Mouse (Mus musculus) adrenal gland, postnatal 36 days (tissue): ENCODE measurements around the gene Oas1g. TPM values are rescaled to one million over a fixed set of nuclear protein-coding genes. Genes with fewer than 3 reads are reported as not detected.
"Not testable (repeated sequence)": the region's sequence is repeated elsewhere in the genome, so short reads cannot be mapped to it uniquely, and the experiment has no call there.

Experiments
- DNase-seq, 2 experiments: peaks; one replicate each; pipeline ENCODE4 v3.0.0; 2021; ENCODE audit warnings: mixed read lengths in 1 of 2
- total RNA-seq, 2 experiments: library from RNA; stranded (reverse); gene quantifications; 2 replicates each; pipeline ENCODE4 v1.2.3; 2021

Gene Oas1g
- total RNA-seq, 2 experiments from 2014 or later, result 0.72 to 1.4 TPM

DNA sequence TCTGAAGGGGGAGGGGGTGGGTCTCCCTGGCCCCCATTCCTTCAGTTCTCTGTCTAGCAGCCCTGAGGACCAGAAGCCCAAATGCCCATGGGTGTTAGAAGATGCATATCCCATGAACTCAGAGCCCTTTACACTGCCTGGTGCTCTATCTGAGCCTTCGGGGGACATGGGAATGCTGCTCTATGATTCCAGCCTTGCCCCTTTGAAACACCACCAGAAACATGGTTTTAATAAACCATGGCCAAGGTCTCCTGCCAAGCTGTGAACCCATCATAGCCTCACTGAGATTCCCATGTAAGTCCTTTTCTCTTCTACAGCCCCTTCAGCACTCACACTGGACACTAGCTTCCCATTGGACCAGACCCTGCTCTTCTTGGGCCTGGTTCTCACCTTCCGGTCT, 2.6 kb upstream of the Oas1g start:
- DNase-seq, result no peak

DNA sequence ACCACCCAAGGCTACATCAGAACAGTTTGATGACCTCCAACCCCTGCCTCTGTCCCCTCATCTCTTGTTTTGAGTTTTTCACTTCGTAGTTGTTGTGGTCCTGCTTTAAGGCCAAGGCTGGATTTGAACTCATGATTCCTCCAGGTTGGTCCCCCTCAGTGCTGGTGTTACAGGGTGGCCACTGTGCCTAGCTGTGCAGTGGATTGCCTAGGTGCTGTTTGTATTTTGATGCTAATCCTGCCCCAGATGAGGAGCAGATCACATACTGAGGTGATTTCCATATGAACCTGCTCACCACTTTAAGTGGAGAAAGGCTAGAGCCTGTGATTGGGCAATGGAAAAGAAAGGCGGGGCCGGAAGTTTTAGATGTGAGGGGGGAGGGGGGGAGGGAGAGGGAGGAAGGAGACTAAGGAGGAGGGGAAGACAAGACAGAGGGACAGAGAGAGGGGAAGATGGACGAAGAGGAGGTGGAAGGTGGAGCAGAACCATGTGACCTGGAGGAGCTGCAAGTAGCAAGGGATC, 942 bp upstream of the Oas1g start:
- DNase-seq, result not testable (repeated sequence)

DNA sequence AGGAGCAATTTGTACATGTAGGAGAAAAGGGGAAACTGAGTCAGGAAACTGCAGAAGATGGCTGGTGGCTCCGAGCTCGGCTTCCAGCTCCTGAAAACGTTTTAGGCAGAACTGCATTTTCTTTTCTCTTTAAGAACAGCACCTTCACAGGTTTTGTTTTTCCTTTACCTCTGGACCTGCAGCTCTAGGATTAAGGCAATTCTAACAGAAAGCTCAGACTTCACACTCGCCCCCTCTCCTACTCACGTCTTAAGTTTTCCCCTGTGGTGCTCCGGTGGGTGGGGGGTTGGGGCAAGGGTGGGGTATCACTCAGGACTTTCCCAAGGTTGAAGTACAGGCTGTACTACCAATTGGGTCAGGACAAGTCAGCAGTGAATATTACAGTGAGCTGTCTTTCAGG, 418 bp upstream of the Oas1g start:
- no peak for DNase-seq

DNA sequence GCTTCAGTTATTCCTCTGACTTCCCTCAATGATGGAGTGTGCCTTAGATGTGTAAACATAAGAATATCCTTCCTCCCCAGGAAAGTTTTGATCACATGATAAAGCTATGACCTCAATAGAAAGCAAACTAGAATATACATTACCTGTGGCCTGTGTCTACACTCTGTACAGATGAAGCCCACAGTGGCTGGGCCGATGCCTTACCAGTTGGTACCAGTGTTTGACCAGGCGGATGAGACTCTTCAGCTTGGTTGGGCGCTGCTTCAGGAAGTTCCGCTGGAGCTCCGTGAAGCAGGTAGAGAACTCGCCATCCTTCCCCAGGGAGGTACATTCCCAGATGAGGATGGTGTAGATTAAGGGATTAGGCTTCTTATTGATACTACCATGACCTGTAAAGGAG, 5.7 kb downstream of the Oas1g start:
- not testable (repeated sequence) for DNase-seq

DNA sequence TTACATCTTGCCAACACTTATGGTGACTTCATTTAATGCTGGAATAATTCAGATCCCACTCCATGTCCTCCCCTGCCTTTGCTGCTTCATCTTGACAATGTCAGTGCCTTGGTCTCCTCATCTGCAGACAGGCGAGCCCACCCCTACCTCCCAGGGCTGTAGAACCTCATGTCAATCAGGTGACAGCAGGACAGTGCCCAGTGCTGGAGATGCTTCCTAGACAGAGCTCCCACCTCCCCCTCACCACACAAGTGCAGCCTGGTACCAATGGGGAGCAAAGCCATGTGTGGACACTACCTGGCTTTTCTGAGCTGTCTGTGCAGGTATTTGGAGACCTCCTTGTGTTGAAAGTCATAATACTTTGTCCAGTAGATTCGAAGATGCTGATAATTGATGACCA, 8.6 kb downstream of the Oas1g start:
- not testable (repeated sequence) for DNase-seq

DNA sequence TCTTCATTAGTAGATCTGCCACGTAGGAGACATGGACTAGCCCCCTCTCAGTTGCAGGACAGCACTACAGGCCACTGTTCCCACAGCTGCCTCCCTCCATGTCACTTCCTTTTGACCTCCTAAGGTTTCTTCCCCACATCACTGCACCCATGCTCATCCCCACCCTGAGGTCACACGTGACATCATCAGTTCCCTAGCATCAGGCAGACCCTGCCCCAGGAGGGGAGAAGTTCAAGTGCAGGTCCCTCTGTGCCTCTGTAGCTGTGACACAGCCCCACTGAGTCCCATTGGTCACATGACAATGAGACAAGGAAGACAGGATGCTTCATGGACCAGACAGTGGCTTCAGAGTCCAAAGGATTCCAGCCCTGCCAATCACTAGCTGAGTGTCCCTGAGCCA, 10.0 kb downstream of the Oas1g start:
- not testable (repeated sequence) for DNase-seq

DNA sequence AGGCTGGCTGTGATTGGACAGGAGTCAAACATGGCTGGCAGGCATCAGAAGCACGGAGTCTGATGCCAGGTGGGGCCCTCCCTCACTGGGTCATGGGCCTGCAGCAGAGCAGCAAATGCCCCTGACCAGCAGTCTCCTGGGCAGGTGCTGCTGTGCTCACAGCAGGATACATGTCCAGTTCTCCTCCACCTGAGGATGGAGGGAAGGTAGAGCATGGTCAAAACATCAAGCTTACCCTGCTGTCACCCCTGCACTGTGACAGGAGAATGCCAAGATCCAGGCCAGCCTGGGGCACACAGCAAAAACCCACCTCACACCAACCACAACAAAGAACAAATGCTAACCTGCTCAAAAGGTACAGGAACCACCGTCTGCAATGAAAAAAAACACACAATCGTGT, 10.6 kb downstream of the Oas1g start:
- DNase-seq, result not testable (repeated sequence)

DNA sequence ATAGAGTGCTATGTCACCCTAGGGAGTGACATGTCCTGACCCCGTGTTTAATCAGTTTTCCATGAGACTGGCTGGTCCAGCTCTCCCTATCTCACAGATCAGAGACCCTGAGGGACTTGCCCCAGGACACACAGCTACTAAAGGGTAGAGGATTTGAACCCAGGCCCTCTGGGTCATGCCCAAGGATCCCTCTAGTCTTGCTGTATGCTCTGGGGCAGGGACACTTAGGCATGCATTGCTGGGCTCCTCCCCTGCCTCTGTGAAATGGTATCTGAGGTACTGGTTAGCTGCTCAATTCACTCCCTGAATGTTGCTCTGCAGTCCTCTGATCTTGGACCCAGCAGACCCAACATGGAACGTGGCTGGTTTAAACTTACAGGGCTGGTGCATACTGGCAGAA, 15.9 kb downstream of the Oas1g start:
- no peak for DNase-seq

DNA sequence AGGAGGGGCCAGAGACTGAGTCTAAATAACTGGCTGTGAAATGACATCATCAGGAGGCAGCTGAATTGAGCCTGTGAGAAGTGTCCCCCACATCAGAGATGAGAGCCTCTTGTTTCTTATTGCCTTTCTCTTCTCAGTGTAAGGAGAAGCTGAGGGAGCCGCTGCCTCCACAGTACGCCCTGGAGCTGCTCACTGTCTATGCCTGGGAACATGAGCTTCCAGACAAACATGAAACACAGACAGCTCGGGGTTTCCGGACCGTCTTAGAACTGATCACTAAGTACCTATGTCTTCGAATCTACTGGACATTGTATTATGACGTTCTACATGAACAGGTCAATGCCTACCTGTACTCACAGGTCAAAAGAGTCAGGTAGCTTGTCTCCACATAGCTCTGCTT, 16.6 kb downstream of the Oas1g start:
- DNase-seq, result no peak

DNA sequence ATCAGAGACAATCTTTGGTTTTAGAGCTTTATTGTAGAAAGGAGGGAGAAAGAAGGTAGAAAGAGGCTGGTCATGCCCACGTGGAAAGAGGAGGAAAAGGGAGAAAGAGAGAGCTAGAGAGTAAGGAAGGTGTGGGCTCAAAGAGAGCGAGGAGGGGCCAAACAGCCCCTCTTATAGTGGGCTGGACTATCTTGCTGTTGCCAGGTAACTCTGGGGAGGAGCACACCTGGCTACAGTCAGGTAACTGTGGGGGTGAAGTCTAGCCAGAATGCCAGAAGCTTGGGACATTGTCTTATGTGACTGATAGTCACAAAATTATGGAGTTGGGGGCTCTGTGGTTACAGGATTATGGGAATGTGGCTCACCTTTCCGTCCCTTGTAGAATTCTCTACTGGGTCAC, 17.3 kb downstream of the Oas1g start:
- DNase-seq, result no peak

DNA sequence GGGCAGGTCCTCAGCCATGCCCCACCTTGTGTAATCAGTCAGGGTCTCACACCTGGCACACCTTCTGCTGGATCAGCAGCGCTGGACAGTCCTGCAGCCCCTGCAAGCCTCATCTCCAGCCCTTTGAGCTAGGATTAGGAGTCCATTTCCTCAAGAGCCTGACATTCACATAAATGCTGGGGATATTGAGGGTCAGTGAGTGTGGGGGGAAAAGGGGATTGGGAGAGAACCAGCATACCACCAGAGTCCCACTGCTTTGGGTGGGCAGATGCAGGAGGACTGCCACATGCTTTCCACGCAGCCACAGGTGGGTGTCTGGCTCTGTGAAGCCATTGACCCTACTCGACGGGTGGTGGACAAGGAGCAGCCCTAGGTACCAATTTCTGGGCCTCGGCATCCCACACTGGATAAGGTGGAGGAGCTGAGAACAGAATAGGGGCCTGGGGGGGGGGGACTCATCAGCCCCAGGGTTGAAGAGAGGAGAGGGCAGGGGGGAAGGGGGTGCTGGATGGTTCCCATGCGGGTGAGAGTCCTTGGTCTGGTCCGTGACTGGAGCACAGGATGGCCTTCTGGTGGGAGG, 17.9 kb downstream of the Oas1g start:
- DNase-seq, result no peak

DNA sequence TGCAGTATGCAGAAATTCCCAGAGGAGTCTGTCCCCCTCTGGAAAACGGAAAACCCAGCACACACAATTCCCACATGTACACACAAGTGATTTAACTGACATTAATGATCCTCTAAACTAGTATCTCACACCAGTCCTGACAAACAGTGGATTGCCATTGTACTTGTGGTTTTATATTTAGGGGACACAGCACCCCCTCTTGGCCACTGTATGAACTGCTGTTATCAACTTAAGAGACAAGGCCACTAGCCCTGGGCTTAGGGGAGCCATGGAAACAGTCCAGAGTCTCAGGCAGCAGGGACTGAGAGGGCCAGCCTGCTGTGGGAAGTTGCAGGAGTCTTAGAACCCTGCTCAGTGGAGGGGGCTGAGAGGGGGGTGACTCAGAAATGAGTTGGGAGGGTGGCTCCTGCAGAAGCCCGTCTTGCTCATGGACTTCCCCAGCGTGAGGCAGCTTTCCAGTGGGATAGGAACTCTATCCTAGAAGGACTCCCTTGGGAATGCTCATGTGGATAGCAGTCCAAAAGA, 22.0 kb downstream of the Oas1g start:
- no peak for DNase-seq

DNA sequence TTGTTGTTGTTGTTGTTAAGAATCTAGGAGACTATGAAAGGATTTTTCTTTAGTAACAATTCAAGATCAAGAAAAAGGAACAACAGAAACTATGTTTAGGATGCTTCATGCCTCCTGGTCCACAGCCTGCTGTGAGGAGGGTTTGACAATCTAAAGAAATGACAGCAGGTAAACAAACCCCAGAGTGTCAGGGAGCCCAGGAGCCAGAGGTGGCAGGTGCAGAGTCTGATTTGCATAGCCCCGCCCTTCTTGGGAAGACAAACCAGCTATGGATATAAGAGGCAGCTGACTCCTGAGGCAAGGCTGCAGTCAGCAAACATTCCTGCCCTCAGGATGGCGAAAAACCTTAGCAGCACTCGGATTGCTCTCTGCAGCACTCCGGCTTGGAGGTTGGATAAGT, 26.3 kb downstream of the Oas1g start, which contains the start of gene Oas1h:
TSS of gene Oas1h (plus strand) at position 301 of the 400 bp plus-strand sequence.
- DNase-seq, result no peak

DNA sequence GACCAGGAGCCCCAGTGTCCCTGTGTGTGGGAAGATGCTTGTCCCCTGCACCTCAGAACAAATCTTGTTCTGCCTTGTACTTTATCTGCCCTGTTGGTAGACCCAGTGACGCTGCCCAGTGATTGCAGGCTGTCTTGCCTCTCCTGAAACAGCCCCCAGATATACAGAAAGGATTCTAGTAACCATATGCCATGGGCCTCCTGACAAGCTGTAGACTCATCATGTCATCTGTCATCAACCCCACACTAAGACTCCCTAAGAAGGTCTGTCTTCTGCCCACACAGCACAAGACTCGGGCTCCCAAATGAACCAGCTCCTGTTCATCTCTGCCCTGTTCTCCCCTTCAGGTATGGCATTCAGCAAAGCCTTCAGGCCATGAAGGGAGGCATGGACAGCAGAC, 28.2 kb downstream of the Oas1g start:
- no peak for DNase-seq

DNA sequence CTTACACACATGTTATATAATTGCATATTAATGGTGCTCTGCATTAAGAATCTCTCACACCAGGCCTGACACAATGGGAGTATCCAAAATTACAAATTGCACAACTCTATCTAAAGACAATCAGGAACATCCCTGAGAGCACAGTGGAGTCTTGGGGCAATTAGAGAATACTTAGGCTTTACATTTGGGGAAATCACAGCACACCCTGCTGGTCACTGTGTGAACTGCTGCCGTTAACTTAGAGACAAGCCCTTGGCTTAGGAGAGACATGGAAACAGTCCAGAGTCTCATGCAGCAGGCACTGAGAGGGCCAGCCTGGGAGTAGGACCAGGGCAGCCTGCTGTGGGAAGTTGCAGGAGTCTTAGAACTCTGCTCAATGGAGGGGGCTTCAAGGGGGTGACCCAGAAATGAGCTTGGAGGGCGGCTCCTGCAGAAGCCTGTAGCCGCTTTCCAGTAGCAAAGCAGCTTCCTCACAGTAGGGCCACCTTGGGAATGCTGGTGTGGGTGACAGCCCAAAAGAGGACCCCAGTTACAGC, 37.7 kb downstream of the Oas1g start:
- peak; percentile 30 to 47 for DNase-seq

DNA sequence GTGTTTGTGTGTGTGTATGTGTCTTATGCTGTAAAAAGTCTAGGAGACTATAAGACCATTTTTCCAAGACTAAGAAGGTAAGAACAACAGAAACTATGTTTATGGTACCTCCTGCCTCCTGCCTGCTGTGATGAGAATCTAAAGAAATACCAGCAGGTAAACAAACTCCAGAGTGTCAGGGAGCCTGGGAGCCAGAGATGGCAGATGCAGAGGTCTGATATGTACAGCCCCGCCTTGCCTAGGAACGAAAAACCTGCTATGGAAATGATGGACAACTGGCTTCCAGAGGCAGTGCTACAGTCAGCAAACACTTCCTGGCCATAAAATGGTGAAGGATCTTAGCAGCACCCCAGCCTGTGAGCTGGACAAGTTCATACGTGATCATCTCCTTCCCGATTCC, 40.3 kb downstream of the Oas1g start, which contains the start of gene Oas1f:
TSS of gene Oas1f (plus strand) at position 301 of the 400 bp plus-strand sequence.
- no peak for DNase-seq

DNA sequence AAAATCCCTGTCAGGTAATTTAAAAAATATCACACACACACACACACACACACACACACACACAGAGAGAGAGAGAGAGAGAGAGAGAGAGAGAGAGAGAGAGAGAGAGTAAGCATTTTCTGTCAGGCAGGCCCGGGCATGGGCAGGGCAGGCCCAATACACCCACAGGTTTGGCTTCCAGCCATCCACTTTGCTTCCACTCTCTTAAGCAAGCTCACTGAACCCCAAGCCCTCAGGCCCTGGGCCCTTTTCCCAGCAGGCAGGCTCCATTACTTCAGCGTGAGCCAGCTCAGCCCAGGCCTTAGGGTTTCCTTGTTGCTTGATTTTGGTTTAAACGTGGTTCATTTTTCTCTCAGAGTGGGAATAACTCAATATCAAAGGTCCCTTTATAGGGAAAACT, 42.7 kb downstream of the Oas1g start:
- DNase-seq, result peak; percentile 9 to 42

DNA sequence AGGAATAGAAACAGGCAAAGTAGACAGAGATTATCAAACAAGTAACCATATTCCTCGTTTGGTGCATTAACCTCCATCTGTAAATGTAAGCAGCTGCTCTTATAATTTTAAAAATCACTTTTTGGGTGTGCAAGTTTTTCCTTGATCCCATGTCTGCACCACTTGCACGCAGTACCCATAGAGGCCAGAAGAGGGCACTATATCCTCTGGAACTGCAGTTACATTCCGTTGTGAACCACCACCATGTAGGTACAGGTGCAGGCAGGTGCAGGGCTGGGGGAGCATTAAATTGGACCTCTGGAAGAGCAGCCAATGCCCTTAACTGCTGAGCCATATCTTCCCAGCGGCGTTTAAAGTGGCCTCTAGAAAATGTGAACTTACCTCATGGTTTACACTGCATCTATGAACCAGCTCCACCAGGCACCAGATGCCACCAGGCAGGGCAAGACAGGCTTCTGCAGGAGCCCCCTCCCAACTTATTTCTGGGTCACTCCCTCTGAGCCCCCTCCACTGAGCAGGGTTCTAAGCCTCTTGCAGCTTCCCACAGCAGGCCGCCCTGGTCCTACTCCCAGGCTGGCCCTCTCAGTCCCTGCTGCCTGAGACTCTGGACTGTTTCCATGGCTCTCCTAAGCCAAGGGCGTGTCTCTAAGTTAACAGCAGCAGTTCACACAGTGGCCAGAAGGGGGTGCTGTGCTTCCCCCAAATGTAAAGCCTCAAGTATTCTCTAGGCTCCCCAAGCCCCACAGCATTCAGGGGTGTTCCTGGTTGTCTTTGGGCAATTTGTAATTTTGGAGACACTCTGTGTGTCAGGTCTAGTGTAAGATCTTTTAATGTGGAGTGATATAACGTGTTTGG, 50.5 kb downstream of the Oas1g start:
- DNase-seq, result peak; percentile 40 to 55

DNA sequence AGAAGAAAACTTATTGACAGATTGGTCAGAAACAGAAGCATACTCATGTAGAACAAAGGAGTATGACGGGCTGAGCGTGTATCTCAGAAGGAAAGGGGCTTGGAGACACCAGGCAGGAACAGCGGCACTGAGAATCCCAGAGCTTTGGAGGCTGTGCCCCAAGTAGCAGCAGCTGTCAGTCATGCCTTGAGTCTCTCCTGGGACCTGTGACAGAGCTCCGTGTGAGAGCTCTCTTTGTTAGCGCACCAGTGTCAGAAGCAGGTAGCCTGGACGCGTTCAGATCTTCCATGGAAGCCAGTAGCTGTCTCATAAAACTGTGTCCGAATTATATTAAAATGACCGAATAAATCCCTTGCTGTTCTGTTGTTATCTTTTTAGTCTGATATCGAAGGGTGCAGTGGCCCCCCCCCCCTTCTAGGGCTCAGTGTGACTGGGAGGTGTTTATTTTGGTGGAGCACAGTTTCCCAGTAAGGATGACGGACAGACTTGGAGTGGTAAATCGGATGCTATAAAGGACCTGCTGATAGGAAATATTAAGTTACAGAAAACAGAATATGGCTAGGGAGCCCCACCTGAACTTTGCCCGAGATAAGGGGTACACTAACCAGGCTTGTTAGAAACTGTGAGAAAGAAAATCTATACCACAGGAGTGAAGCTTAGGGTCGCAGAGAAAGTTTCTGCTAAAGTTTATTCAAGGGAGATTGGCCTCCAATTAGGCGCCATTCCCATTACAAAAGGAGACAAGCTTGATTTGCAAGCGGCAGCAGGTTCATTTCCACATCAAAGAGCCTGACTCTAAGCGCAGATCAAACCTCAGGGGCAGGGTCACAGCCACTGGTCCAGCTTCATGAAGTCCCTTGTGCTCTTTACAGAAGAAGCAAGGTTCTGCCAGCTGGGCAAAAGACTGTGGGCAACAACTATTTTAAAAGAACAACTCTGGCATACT, 53.8 kb downstream of the Oas1g start:
- DNase-seq, result no peak

DNA sequence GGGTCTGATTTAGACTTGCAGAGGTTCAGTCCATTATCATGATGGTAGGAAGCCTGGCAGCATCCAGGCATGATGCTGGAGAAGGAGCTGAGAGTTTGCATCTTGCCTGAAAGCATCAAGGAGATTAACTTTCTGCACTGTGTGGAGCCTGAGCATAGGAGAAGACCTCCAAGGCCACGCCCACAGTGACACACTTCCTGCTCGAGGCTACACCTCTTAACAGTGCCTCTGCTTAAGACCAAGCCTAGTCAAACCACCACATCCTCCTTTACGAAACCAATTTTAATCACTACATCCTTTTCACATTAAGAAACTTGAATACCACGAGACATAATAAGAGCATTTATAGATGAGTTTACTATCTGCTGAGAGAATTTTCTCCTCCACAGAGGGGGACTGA, 56.4 kb downstream of the Oas1g start:
- no peak for DNase-seq
